Mouse (Mus musculus) CD8-positive naive resting alpha-beta T cell, adult 57 days (primary cell): ENCODE results near the gene Wipf3. TPM values are rescaled to one million over a fixed set of nuclear protein-coding genes. Genes with fewer than 3 reads are reported as not detected.

ENCODE experiments used
- total RNA-seq: library from RNA; stranded (reverse); gene quantifications from one replicate; pipeline ENCODE4 v1.2.4, GENCODE M21; 2023

Wipf3 gene
- total RNA-seq, result not detected

GRCm38 (mm10) chr6:54429447-54430194 lies at the start of gene Wipf3:
TSS of gene Wipf3 (plus strand) at chr6:54429603.

Other genes starting within 250 kb of the Wipf3 start
- gene Prr15, start 103.8 kb upstream of the Wipf3 start, total RNA-seq, result 0.24 TPM
- gene Scrn1, start 136.9 kb downstream of the Wipf3 start, total RNA-seq, result not detected
- 9.3 TPM for gene Plekha8, start 165.5 kb downstream of the Wipf3 start, total RNA-seq
- 0.61 TPM for gene Fkbp14, start 167.7 kb downstream of the Wipf3 start, total RNA-seq